Mouse (Mus musculus): ENCODE data around the gene Ltbp3.
A peak's percentile ranks its signal among the peaks of the same experiment; 100 is the strongest.

Ltbp3 gene

DNA sequence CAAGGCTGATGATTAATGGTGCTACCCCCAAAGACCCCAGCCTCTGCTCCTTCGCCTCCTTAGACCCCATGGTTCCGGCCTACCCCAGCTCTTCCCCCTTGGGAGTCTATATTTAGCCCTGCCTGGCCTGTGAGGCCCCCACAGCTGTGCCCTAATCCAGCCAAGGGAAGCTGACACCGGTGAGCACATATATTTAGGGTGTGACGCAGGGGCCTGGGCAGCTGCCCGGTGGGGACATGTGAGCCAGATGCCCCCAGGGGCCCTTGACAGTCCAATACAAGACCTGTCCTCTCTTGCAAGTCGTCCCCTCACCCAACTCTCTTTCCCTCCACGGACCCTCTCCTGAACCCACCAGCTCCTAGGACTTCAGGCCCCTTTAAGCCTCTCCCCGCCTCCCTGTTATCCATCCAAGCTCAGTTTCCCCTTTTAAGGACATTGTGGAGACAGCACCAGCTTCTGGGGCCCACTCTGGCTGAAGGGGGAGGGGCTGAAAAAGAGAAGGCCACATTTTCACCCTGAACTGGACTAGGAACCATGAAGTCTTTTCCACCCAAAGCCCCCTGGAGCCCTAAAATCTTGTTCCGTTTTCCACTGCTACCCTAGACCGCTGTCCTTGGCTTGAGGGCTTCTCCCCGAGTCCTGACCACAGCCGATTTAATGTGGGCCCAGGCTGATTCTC lies 15.5 kb upstream of the Ltbp3 start:
- no peak for DNase-seq

GRCm38 (mm10) chr19:5725767-5726515 lies 14.8 kb upstream of the Ltbp3 start, which contains the start of gene Ehbp1l1:
Gene Ehbp1l1 (minus strand): TSS chr19:5726317.
- DNase-seq, result no peak

- DNase-seq, result no peak
These were observed 13.6 kb upstream of the Ltbp3 start for GRCm38 (mm10) chr19:5726961-5727578.

- DNase-seq, result peak; percentile 75
These were observed 13.0 kb upstream of the Ltbp3 start for GRCm38 (mm10) chr19:5727701-5728100.

DNA sequence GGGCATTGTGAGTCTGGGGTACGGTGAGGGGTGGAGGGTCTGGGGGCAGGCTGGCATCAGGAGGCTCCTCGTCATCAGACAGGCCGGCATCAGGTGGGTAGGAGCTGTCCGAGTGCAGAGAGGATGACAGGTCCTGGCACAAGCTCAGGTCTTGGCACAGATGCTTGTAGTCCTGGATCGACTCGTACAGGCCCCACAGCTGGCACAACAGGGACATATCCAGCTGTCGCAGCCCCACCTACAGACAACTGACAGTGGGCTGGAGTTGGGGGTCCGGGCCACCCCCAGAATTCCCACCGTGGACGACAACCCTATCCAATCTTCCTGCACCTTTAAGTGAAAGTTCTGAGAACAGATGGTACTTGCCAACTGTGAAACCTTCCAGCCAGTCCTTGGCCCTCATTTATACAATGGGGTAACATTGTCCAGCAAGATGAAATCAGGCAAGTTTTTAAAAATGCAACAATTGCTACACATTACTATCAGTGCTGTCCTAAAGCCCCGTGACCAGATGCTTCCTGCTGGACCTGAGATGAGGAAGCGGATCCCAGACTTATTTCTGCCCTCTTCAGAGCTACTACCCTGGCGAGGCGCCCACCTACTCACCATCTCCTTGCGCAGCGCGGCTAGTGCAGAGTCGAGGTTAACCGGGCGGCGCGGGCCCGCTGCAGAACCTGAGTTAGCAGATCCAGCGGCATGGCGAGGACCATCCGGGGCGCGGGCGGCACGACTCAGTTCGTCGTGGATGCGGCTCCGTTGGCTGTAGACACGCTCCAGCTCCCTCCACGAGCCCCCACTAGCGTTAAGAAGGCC lies 11.9 kb upstream of the Ltbp3 start:
- DNase-seq, result peak; percentile 66

DNA sequence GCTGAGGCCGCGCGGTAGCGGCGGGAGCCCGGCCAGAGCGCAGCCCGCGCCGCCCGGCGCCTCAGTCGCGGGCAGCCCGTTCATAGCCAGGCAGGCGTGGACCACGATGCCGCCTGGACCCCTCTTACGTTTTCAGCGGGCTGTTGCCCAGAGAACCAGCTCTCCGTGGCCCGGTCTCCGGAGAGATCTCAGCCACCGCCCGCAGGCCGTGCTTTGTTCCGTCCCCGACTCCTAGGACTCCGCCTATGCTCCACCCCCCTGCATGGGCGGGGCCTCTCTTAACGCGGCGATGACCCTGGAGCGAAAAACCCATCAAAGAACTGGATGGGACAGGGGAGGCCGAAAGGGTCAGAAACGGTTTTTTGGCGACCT lies 11.3 kb upstream of the Ltbp3 start, which contains the start of gene Fam89b:
Gene Fam89b, minus strand, starts transcription at position 210 of the 372 bp plus-strand sequence.
- DNase-seq, result peak; percentile 83

- no peak for DNase-seq
These were observed 10.2 kb upstream of the Ltbp3 start for GRCm38 (mm10) chr19:5730314-5731186.

- peak; percentile 91 for DNase-seq
These were observed 9.3 kb upstream of the Ltbp3 start for GRCm38 (mm10) chr19:5731264-5731978.

- no peak for DNase-seq
These were observed 6.4 kb upstream of the Ltbp3 start for GRCm38 (mm10) chr19:5734325-5734724.

DNA sequence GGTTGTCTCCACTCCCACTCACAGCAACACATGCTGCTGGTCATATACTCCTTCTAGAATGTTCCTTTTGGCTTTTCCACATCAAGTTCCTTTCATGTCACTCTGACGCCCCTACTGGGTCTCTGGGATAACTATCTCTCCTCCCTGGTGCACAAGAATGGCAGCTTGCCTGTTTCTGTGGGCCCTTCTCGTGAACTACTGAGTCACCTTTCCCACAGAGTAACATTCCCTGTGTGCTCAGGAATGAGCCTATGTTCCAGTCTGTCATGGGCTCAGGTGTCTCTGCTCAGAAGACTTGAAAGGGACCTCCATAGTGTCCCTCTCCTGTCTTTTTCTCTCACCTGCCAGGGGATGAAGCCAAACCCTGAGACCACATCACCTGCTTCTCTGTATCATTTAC lies 1.3 kb upstream of the Ltbp3 start:
- no peak for DNase-seq

DNA sequence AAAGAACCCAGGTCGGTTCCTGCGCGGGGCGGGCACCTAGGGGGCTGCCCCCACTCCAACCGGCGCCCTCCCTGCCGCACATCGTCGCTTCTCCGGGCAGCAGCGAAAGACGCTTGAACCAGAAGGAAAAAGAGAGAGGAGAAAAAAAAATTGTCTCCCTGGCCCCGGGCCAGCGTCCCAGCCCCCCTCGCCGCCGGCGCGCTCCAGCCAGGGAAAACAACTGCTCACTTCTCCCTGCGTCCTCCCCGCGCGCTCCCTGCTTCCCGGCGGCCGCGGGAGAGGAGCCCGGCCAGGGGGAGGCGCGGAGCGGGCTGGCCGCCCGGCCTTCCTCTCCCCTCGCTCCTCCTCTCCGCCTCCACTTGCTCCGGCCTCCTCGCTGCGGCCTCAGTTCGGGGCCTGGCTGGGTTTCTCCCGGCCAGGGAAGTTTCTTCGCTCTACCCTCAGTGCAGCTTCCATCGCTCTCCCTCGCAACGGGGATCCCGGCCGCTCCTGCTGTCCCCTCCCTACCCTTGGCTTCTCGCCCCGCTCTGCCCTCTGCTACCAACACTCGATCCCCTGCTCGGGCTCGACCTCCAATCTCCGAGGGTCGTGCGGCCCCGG lies 1.0 kb downstream of the Ltbp3 start:
- peak; percentile 76 for DNase-seq

DNA sequence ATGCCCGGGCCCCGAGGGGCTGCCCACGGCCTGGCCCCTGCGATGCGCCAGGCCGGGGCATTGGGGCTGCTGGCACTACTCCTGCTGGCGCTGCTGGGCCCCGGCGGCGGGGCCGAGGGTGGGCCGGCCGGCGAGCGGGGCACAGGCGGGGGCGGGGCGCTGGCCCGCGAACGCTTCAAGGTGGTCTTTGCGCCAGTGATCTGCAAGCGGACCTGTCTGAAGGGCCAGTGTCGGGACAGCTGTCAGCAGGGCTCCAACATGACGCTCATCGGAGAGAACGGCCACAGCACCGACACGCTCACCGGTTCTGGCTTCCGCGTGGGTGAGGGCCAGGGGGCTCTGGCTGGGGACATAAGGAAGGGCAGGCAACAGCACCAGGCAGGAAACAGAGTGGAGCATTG lies 1.5 kb downstream of the Ltbp3 start:
- no peak for DNase-seq

DNA sequence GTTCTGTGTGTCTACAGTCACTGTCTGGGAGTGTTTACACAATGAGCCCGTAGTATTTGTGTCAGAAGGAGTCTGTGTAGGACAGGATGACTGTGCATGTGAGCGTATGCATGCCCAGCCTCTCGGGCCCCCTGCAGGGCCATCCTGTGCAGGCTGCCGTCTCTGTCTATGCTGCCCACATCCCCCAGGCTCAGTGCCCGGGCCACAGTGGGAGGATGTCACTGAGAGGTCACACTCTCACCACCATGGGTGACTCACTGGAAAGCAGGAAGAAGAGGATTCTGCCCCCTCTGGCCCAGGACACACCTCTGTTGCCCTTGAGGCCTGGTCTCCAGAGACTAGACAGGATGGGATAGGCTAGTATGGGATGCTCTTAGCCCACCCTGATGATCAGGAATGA lies 2.9 kb downstream of the Ltbp3 start:
- no peak for DNase-seq

GRCm38 (mm10) chr19:5745756-5746710 lies 5.3 kb downstream of the Ltbp3 start:
- DNase-seq, result no peak

- no peak for DNase-seq
These were observed 6.2 kb downstream of the Ltbp3 start for GRCm38 (mm10) chr19:5746907-5747363.

DNA sequence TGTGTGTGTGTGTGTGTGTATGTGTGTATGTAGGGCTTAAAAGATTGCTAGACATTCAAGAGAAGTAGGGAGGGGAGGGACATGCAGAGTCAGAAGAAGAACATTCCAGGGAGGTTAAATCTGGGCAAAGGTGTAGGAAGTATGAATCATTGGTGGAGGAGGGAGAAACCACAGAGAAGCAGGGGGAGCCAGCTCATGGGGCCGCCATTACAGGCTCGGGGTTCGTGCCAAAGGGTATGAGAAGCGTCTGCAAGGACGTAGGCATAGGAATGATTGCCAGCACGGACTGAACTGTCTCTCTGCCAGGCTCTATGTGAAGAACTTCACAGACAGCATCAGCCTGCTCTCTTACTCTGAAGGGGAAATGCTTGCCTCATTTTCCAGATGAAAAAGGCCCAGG lies 8.8 kb downstream of the Ltbp3 start:
- DNase-seq, result no peak

DNA sequence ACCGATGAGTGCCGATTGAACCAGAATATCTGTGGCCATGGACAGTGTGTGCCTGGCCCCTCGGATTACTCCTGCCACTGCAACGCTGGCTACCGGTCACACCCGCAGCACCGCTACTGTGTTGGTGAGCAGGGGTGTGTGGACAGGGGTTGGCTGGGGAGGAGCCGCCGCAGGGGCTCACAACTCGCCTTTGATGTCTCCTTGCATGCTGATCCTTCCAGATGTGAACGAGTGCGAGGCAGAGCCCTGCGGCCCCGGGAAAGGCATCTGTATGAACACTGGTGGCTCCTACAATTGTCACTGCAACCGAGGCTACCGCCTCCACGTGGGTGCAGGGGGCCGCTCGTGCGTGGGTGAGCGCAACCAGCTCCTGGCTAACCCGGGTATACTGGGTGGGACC lies 10.2 kb downstream of the Ltbp3 start:
- no peak for DNase-seq

GRCm38 (mm10) chr19:5751742-5752141 lies 11.0 kb downstream of the Ltbp3 start:
- DNase-seq, result no peak

DNA sequence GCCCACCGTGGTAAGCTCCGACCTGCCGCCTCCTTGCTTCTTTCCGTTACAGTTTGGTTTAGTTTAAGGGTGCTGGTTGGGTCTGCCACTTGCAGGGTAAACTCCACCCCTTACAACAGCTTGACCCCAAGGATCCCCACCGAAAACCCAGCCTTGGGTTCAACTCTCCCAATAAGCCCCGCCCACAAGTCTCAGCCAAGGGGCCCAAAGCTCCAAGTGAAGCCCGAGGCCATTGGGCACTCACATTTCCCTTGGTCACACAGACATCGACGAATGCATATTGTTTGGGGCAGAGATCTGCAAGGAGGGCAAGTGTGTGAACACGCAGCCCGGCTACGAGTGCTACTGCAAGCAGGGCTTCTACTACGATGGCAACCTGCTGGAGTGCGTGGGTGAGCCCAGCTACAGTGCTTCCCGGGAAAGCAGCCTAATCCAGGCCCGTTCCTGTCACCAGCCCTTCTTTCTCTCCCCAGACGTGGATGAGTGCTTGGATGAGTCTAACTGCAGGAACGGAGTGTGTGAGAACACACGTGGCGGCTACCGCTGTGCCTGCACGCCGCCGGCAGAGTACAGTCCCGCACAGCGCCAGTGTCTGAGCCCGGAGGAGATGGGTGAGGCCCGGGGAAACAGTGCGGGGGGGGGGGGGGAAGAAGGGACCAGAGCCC lies 15.7 kb downstream of the Ltbp3 start:
- DNase-seq, result peak; percentile 82
